Mouse (Mus musculus) hematopoietic stem cell, adult 5-6 weeks (primary cell): ENCODE measurements at regions not wholly inside any gene's neighbourhood (a gene's known extent, or its start where the extent isn't known, plus 50 kb on each side); places are given as distances from the start of the nearest gene placed in this dataset.
"Not testable (repeated sequence)": the region's sequence is repeated elsewhere in the genome, so short reads cannot be mapped to it uniquely, and the experiment has no call there.

Experiments used
- ATAC-seq, 2 experiments: fragments of 125-278 bp in 1 of 2; replicated peaks in 1 of 2; 2 replicates each; pipeline ENCODE4 v1.8.0; 2016 to 2017; ENCODE audit warnings: inconsistent platforms in 2 of 2, mild to moderate bottlenecking in 2 of 2, moderate number of reproducible peaks in 2 of 2, low read depth in 1 of 2, moderate TSS enrichment in 1 of 2; ENCODE audit not compliant: low FRiP score in 2 of 2, poor library complexity in 2 of 2, severe bottlenecking in 2 of 2, insufficient read depth in 1 of 2, low TSS enrichment in 1 of 2

GRCm38 (mm10) chr10:69005199-69005872 is 145.9 kb upstream of the Rhobtb1 start:
- peak in 1 of 2 experiments; percentile 53; a peak in 2 of 4 replicates for ATAC-seq

- not testable (repeated sequence) for ATAC-seq
Observed at GRCm38 (mm10) chr10:69008679-69009078, 142.6 kb upstream of the Rhobtb1 start.

GRCm38 (mm10) chr10:69020811-69021743 is 130.2 kb upstream of the Rhobtb1 start:
- ATAC-seq, result no peak

- no peak for ATAC-seq
Observed at GRCm38 (mm10) chr10:69033410-69033809, 117.8 kb upstream of the Rhobtb1 start.

- no peak for ATAC-seq
Observed at GRCm38 (mm10) chr10:69034390-69035120, 116.7 kb upstream of the Rhobtb1 start.

- not testable (repeated sequence) for ATAC-seq
Observed at GRCm38 (mm10) chr10:69035536-69035935, 115.7 kb upstream of the Rhobtb1 start.

GRCm38 (mm10) chr10:69036096-69036495 is 115.1 kb upstream of the Rhobtb1 start:
- ATAC-seq, result no peak

GRCm38 (mm10) chr10:69044171-69044651 is 107.0 kb upstream of the Rhobtb1 start:
- no peak for ATAC-seq

- no peak for ATAC-seq
Observed at GRCm38 (mm10) chr10:69045275-69045674, 106.0 kb upstream of the Rhobtb1 start.

- no peak for ATAC-seq
Observed at GRCm38 (mm10) chr10:69046008-69046555, 105.2 kb upstream of the Rhobtb1 start.

GRCm38 (mm10) chr10:69078008-69078407 is 73.2 kb upstream of the Rhobtb1 start:
- ATAC-seq, result no peak

GRCm38 (mm10) chr10:69086184-69086583 is 65.0 kb upstream of the Rhobtb1 start:
- no peak for ATAC-seq

- no peak for ATAC-seq
Observed at GRCm38 (mm10) chr10:69091872-69092271, 59.4 kb upstream of the Rhobtb1 start.

GRCm38 (mm10) chr10:69100021-69100420 is 51.2 kb upstream of the Rhobtb1 start:
- ATAC-seq, result no peak

- ATAC-seq, result not testable (repeated sequence)
Observed at GRCm38 (mm10) chr10:69100742-69101141, 50.5 kb upstream of the Rhobtb1 start.
